Mouse (Mus musculus) heart, embryonic 15.5 days (tissue): ENCODE results near the gene Foxl1. TPM values are rescaled to one million over a fixed set of nuclear protein-coding genes. Genes with fewer than 3 reads are reported as not detected.

Experiments
- ATAC-seq: fragments of 200-750 bp; cut with Nextera tagmentation; replicated peaks from 2 replicates; pipeline ENCODE4 v1.8.0; 2017; ENCODE audit warnings: low read depth, moderate TSS enrichment; ENCODE audit not compliant: insufficient number of reproducible peaks, insufficient read depth, low FRiP score
- H3K27ac ChIP-seq: fragments of 300-500 bp; sonication (generic); 2 replicates; pipeline ENCODE4 v1.5.1; 2015; ENCODE audit warnings: mild to moderate bottlenecking, inconsistent platforms
- H3K27me3 ChIP-seq: fragments of 300-500 bp; sonication (generic); 2 replicates; pipeline ENCODE4 v1.6.1; 2015; ENCODE audit warnings: inconsistent platforms
- H3K36me3 ChIP-seq: fragments of 300-500 bp; sonication (generic); 2 replicates; pipeline ENCODE4 v1.6.1; 2015; ENCODE audit warnings: mild to moderate bottlenecking, inconsistent platforms
- H3K4me1 ChIP-seq: fragments of 300-500 bp; sonication (generic); replicated peaks from 2 replicates; pipeline ENCODE4 v1.6.1; 2015; ENCODE audit warnings: inconsistent platforms
- H3K4me2 ChIP-seq: fragments of 300-500 bp; sonication (generic); 2 replicates; pipeline ENCODE4 v1.6.1; 2015; ENCODE audit warnings: inconsistent platforms, mild to moderate bottlenecking, moderate library complexity
- H3K4me3 ChIP-seq: fragments of 300-500 bp; sonication (generic); 2 replicates; pipeline ENCODE4 v1.5.1; 2015; ENCODE audit warnings: mild to moderate bottlenecking, inconsistent platforms
- H3K9ac ChIP-seq: fragments of 300-500 bp; sonication (generic); 2 replicates; pipeline ENCODE4 v1.6.1; 2015; ENCODE audit warnings: mild to moderate bottlenecking, inconsistent platforms
- H3K9me3 ChIP-seq: fragments of 300-500 bp; sonication (generic); replicated peaks from 2 replicates; pipeline ENCODE4 v1.6.1; 2016; ENCODE audit warnings: inconsistent platforms
- whole genome bisulfite sequencing: fragments of 180-500 bp; shearing (Covaris S2); methylation state at CpG from one replicate; pipeline ENCODE4 v1.1.7; 2015; ENCODE audit warnings: mixed read lengths; 5-methylcytosine and 5-hydroxymethylcytosine counted together
- polyA plus RNA-seq: library from polyadenylated mRNA; unstranded; fragments of >200 nt; fragmentation: Nextera tagmentation; extraction: Ambion mirVana; gene quantifications from 2 replicates; pipeline ENCODE4 v1.2.1, GENCODE M21; 2015

Foxl1 gene
- polyA plus RNA-seq, 1 experiment from 2014 or later = 0.34 TPM

DNA sequence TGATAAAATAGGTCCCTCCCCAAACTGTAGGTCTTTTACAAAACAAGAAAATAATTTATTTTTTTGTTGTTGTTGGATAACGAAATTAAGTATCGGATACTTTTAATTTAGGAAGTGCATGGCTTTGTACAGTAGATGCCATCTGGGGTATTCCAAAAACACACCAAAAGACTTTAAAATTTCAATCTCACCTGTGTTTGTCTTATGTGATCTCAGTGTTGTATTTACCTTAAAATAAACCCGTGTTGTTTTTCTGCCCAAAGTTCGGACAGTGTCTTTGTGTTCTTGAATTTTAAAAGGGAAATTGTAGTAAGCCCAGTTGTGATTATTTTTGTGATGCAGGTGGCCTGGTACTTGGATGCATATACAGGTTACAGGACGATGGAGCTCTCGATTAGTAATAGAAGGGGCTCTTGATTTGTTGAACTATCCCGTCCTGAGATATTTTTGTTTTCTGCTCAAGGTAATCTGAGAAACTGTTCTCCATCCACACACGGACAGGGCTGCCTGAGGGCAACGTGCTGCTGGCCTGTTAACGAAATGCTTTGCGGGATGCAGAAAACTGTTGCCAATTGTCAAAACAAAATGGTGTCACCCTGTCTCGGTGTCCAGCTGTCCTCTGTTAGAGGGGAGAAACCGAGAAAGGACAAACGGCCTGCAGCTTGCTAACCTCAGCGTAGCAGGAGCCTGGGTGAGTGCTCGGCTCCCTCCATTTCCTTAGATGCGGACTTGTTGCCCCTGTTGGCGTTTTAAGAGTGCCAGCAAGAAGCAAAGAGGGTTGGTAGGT lies 8.9 kb upstream of the Foxl1 start:
- H3K4me3 ChIP-seq = peak overlapping the region; percentile 68
- H3K4me1 ChIP-seq = peaks cover 23% of the 10 kb centered on the region
- H3K36me3 ChIP-seq = no peaks in the 10 kb centered on the region
- peak overlapping the region; percentile 89 for H3K4me2 ChIP-seq
- no peak for ATAC-seq
- no peaks in the 10 kb centered on the region for H3K9me3 ChIP-seq
- no peak overlapping the region for H3K27ac ChIP-seq
- H3K9ac ChIP-seq = peak overlapping the region; percentile 34; the same call in 1 of the 2 replicates
- peaks cover 92% of the 10 kb centered on the region for H3K27me3 ChIP-seq
- WGBS = 13% methylated on average over 18 of the region's 18 CpGs

DNA sequence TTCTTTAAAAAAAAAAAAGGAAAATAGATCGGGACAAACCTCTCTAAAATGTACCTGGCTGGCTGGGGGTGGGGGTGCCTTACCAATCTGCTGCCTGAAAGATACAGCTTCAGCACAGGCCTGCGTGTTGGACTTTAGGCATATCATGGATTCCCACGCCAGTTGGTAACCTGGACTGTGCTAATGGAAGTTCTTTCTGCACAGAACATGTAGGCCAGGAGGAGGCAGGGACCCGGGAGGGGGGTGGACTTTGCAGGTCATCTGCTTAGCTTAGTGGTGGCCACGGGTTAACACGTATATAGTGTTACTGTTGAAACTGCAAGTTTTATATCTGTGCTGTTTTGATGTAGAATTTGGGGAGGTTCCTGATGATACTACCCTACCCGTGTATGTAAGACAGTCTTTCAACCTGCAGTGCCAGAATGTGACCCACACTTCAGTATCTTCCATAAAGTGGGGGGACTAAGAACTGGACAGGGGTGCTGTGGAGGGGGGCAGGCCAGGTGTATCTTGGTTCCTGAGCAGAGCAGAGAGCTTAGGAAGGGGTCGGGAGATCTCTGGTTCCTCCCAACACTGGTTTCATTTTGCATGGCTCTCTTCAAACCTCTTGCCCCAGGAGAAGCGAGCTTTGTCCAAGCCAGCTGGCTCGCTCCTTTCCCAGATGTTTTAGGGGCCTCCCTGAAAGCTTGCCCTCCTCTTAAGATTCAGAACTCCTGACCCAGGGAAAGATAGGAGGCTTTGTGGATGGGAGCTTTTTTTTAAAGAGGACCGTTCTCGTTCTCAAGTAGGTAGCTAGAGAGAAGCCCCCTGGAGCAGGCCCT lies 7.9 kb upstream of the Foxl1 start:
- no peaks in the 10 kb centered on the region for H3K9me3 ChIP-seq
- 27% methylated on average over 12 of the region's 12 CpGs for WGBS
- no peaks in the 10 kb centered on the region for H3K36me3 ChIP-seq
- peaks cover 94% of the 10 kb centered on the region for H3K27me3 ChIP-seq
- ATAC-seq = no peak
- peak overlapping the region; percentile 68 for H3K4me3 ChIP-seq
- H3K9ac ChIP-seq = peak overlapping the region; percentile 34
- peak overlapping the region; percentile 89 for H3K4me2 ChIP-seq
- H3K27ac ChIP-seq = peak overlapping the region; percentile 26; the same call in 1 of the 2 replicates
- H3K4me1 ChIP-seq = peaks cover 28% of the 10 kb centered on the region

DNA sequence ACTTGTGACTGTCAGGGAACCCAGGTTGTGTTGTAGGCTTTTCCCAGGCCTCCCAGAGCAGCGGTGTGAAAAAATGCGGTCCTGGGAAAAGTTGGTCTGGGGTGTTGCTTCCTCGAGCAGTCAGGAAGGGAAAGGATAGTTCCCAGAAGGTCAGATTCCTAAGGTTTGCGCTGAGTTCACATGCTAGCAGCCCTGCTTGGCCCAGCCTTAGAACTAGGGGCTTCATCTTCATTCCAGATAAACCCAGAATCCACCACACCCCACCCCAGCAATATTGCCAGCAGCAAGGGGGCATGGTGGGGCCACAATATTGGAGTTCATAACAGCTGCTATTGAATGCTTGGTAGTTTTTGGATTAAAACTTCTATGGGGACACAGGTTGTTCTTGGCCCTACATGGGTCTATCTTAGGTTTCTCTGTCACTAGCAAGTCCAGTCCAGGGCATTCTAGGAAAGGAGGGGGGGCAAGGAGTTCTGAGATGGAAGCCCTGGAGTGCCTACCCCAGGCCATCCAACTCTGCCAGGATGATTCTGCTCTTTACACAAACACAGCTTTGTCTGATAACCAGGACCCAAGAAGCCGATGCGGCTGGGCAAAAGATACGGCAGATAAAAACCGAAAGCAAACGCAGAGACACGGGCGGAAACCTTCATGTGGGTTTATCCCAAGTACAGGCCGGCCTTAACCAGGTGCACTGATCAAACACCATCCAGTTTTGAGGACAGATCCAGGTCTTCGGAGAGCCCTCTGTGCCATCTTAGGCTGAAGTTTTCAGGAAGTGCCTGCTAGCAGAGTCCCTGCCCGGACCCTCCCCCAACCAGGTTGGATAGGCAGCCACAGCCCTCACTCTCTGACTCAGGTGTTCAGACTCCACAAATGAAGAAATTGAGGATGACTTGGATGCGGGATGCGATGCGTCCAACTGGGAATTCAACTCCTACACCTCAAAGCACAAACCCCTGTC lies 7.0 kb upstream of the Foxl1 start:
- H3K4me2 ChIP-seq = peak overlapping the region; percentile 89
- 33% methylated on average over 17 of the region's 17 CpGs for WGBS
- H3K4me3 ChIP-seq = peak overlapping the region; percentile 68
- H3K27ac ChIP-seq = peak overlapping the region; percentile 26; the same call in 1 of the 2 replicates
- no peaks in the 10 kb centered on the region for H3K36me3 ChIP-seq
- peak overlapping the region; percentile 34; the same call in 1 of the 2 replicates for H3K9ac ChIP-seq
- peaks cover 33% of the 10 kb centered on the region for H3K4me1 ChIP-seq
- H3K27me3 ChIP-seq = peaks cover 93% of the 10 kb centered on the region
- no peaks in the 10 kb centered on the region for H3K9me3 ChIP-seq
- no peak for ATAC-seq

DNA sequence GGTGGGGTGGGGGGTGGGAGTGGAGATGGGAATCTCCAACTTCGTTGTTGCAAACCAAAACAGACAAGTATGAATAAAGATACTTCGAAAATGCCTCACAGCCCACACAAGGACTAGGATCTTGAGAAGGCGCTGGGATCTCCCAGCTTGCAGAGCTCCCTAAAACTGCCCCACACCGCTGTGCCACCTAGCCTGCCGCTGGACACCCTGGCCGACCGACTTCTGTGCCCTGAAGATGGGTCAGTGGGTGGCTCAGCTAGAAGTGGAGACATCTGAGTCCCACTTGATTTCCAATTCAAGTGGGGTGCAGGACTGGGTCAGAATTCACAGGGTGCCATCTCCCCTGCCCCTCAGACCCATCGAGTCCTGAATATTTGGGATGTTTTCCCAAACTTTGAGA lies 6.0 kb upstream of the Foxl1 start:
- Histone ChIP-seq H3K9me3 (no peaks in the 10 kb centered on the region), H3K27ac (no peak overlapping the region), H3K4me3 (no peak overlapping the region), H3K36me3 (no peaks in the 10 kb centered on the region), H3K27me3 (peaks cover 94% of the 10 kb centered on the region), H3K4me1 (peaks cover 29% of the 10 kb centered on the region), H3K4me2 (no peak overlapping the region), H3K9ac (no peak overlapping the region)
- no peak for ATAC-seq
- WGBS = 42% methylated on average over 8 of the region's 8 CpGs

DNA sequence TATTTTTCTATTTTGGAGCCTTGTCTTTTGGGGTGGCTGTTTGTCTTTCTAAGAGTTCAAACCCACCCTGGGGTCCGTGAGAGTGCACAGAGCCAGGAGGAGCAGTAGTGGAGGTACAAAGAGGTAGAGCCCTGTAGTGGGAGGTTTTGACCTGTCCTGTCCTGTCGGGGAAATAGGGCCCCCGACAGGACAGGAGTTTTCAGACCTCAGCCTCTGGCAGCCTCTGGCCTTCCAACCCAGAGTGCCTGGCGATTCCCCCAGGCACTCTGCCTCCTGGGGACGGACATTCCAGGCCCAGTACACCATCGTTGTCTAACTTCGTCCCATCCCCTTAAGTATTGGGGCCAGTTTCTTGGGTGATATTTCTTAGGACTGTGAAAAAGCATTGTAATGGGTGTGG lies 5.4 kb upstream of the Foxl1 start:
- H3K9me3 ChIP-seq = no peaks in the 10 kb centered on the region
- no peak for ATAC-seq
- H3K9ac ChIP-seq = no peak overlapping the region
- H3K36me3 ChIP-seq = no peaks in the 10 kb centered on the region
- 29% methylated on average over 7 of the region's 7 CpGs for WGBS
- H3K4me3 ChIP-seq = no peak overlapping the region
- peaks cover 24% of the 10 kb centered on the region for H3K4me1 ChIP-seq
- no peak overlapping the region for H3K4me2 ChIP-seq
- H3K27ac ChIP-seq = no peak overlapping the region
- H3K27me3 ChIP-seq = peaks cover 94% of the 10 kb centered on the region

DNA sequence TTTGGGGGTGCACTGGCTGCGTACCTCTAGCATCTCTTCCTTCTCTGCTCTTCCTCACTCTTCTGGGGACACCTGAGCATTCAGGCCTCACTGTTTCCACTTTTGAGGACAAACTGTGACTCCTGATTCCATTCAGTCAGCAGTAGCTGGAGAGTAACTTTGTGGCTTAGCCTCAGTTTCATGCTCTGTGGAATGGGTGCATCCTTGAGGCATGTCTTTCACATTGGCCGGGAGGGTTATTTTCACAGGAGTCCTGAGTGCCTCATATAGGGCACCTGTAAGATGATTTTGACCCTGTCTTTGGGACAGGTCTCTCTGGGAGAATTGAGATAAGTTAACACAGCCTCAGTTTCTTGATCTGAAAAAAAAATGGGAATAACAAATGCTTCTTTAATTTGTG lies 4.6 kb upstream of the Foxl1 start:
- Histone ChIP-seq H3K36me3 (no peaks in the 10 kb centered on the region), H3K4me1 (peaks cover 26% of the 10 kb centered on the region), H3K4me3 (no peak overlapping the region), H3K9ac (no peak overlapping the region), H3K4me2 (no peak overlapping the region), H3K27me3 (peaks cover 93% of the 10 kb centered on the region), H3K9me3 (no peaks in the 10 kb centered on the region), H3K27ac (no peak overlapping the region)
- no peak for ATAC-seq
- 79% methylated on average over 2 of the region's 2 CpGs for WGBS

DNA sequence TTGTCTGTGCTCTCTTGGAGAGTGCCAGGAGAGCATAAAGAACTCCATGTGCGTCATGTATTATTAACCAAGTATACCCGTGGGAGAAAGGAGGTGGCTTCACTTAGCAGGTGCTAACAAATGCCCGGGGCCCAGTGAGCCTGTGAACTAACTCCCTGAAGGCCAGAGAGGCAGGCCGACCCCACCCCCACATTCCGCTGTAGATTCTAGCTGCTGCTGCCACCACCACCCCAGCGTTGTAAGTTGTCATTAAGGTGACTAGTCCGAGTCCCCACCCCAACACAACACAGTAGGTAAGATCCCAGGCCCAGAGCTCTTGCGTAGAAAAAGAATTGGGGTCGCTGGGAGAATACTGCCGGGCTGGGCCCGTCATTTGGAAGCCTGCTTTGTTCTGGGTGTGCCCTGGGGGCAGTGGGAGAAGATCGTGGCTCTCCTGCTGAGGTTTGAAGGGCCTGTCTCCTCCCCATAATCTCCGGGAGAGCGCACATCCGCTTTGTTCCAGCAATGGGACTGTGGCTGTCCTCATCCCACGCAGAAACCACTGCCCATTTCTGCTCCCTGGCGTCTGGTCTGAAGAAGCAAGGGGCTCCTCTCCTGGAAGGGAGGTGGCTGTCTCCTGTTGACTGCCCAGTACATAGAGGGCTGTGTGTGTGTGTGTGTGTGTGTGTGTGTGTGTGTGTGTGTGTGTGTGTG lies 3.0 kb upstream of the Foxl1 start:
- peaks cover 97% of the 10 kb centered on the region for H3K27me3 ChIP-seq
- 5% methylated on average over 17 of the region's 17 CpGs for WGBS
- no peak overlapping the region for H3K9ac ChIP-seq
- peak overlapping the region; percentile 43 for H3K4me3 ChIP-seq
- H3K4me1 ChIP-seq = peaks cover 38% of the 10 kb centered on the region
- ATAC-seq = peak; percentile 8; the same call in 1 of the 2 replicates
- H3K4me2 ChIP-seq = peak overlapping the region; percentile 71
- H3K36me3 ChIP-seq = no peaks in the 10 kb centered on the region
- peak overlapping the region; percentile 78 for H3K27ac ChIP-seq
- H3K9me3 ChIP-seq = no peaks in the 10 kb centered on the region

DNA sequence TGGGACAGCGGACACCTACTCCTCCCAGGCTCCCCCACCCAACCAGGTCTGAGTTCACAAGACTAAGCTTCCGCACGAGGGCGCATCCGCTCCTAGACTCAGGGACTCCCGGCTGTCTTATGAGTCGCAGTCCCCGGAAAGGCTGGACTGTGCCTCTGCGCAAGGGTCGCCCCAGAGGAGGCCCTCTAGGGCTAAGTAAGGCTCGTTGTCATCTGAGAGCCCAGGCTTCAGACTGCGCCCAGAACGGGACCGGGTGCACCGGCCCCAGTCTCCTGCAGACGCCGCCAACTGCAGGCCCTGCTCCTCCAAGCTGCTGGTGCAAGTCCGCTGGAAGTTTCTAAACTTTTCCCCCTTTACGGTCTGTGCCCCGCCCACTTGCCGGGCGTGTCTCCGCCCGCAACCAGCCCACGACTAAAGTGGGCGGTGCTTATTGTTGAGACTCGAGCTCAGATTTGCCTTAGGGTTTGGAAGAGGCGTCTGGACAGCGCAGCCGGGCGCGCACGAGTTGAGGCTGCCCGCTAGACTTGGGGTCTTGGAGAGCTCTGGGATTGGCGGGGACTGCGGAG lies 2.3 kb upstream of the Foxl1 start:
- H3K27ac ChIP-seq = peak overlapping the region; percentile 78
- peaks cover 36% of the 10 kb centered on the region for H3K4me1 ChIP-seq
- peak overlapping the region; percentile 11 for H3K9ac ChIP-seq
- no peaks in the 10 kb centered on the region for H3K9me3 ChIP-seq
- H3K36me3 ChIP-seq = no peaks in the 10 kb centered on the region
- H3K27me3 ChIP-seq = peaks cover 97% of the 10 kb centered on the region
- under 1% methylated on average over 36 of the region's 36 CpGs for WGBS
- peak; percentile 58 for ATAC-seq
- peak overlapping the region; percentile 71 for H3K4me2 ChIP-seq
- H3K4me3 ChIP-seq = peak overlapping the region; percentile 43

DNA sequence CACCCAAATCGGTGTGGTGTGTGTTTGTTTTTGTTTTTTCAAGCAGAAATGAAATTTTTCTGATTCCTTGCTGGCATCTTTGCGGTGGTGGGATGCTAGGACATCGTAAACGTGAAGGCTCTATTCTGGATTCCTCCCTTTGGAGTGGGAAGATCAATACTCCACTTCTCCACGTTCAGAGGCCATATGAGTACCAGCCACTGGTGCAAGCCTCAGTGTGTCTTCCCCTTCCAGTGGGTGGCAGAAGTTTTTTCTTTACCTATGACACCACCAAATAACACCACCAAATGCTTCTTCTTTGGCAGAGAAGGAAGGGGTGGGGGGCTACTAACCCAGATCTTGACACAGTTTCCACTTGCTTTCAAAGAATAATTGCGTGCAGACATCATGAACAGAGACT lies 1.5 kb upstream of the Foxl1 start:
- Histone ChIP-seq H3K9me3 (no peaks in the 10 kb centered on the region), H3K4me1 (peaks cover 35% of the 10 kb centered on the region), H3K4me3 (peak overlapping the region; percentile 43; the same call in 1 of the 2 replicates), H3K9ac (no peak overlapping the region), H3K27ac (no peak overlapping the region), H3K27me3 (peaks cover 95% of the 10 kb centered on the region), H3K36me3 (no peaks in the 10 kb centered on the region), H3K4me2 (peak overlapping the region; percentile 71)
- WGBS = 18% methylated on average over 6 of the region's 6 CpGs
- ATAC-seq = no peak

DNA sequence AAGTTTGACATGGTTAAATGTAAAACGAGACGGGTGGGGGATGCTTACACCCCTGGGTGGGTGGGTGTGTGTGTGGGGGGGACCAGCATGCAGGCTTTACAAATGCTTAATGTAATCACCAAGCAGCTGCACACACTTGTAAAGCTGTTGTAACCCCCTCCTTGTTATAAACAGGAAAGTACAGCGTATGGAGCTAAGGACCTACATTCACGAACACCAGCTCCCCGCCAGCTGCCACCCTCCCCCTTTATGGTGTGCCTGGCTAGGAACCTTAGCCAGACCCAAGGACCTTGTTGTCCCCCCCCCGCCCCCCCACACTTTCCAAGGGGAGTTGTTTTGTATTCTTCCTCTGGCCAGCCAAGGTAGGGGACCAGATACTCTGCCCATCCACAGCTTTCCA lies 1.0 kb upstream of the Foxl1 start:
- Histone ChIP-seq H3K27ac (no peak overlapping the region), H3K27me3 (peaks cover 90% of the 10 kb centered on the region), H3K4me1 (peaks cover 35% of the 10 kb centered on the region), H3K4me3 (no peak overlapping the region; the same call in 1 of the 2 replicates), H3K36me3 (no peaks in the 10 kb centered on the region), H3K9ac (no peak overlapping the region), H3K4me2 (no peak overlapping the region), H3K9me3 (no peaks in the 10 kb centered on the region)
- 17% methylated on average over 6 of the region's 6 CpGs for WGBS
- no peak for ATAC-seq
